Mouse (Mus musculus) kidney, embryonic 16.5 days (tissue): ENCODE measurements around the gene Serpina6. TPM values are rescaled to one million over a fixed set of nuclear protein-coding genes. Genes with fewer than 3 reads are reported as not detected.

Source experiments
- ATAC-seq: fragments of 200-750 bp; cut with Nextera tagmentation; 2 replicates; pipeline ENCODE4 v1.8.0; 2017; ENCODE audit warnings: moderate TSS enrichment; ENCODE audit not compliant: low FRiP score, low TSS enrichment
- H3K27ac ChIP-seq: fragments of 300-500 bp; sonication (generic); 2 replicates; pipeline ENCODE4 v1.5.1; 2014; ENCODE audit warnings: low read length
- H3K27me3 ChIP-seq: fragments of 300-500 bp; sonication (generic); 2 replicates; pipeline ENCODE4 v1.6.1; 2014; ENCODE audit warnings: low read length, control low read depth, mixed read lengths; ENCODE audit not compliant: insufficient read depth
- H3K36me3 ChIP-seq: fragments of 300-500 bp; sonication (generic); 2 replicates; pipeline ENCODE4 v1.6.1; 2014; ENCODE audit warnings: low read length, control low read depth, mixed read lengths; ENCODE audit not compliant: insufficient read depth
- H3K4me1 ChIP-seq: fragments of 300-500 bp; sonication (generic); 2 replicates; pipeline ENCODE4 v1.6.1; 2014; ENCODE audit warnings: low read length, control low read depth, mixed read lengths; ENCODE audit not compliant: insufficient read depth
- H3K4me2 ChIP-seq: fragments of 300-500 bp; sonication (generic); replicated peaks from 2 replicates; pipeline ENCODE4 v1.6.1; 2014; ENCODE audit warnings: low read depth, low read length
- H3K4me3 ChIP-seq: fragments of 300-500 bp; sonication (generic); 2 replicates; pipeline ENCODE4 v1.5.1; 2014; ENCODE audit warnings: mild to moderate bottlenecking, low read length
- H3K9ac ChIP-seq: fragments of 300-500 bp; sonication (generic); replicated peaks from 2 replicates; pipeline ENCODE4 v1.6.1; 2014; ENCODE audit warnings: low read length
- H3K9me3 ChIP-seq: fragments of 300-500 bp; sonication (generic); 2 replicates; pipeline ENCODE4 v1.6.1; 2016; ENCODE audit warnings: low read length, control low read depth
- WGBS: fragments of 180-500 bp; shearing (Covaris S2); extraction: QIAGEN DNeasy Blood & Tissue Kit; methylation state at CpG from one replicate; pipeline ENCODE4 v1.1.7; 2014; 5-methylcytosine and 5-hydroxymethylcytosine counted together
- polyA plus RNA-seq: library from polyadenylated mRNA; unstranded; fragments of >200 nt; fragmentation: Nextera tagmentation; extraction: Ambion mirVana; gene quantifications from 2 replicates; pipeline ENCODE4 v1.2.1, GENCODE M21; 2015

Serpina6 gene
- polyA plus RNA-seq, 1 experiment from 2014 or later, result 12.7 TPM

DNA sequence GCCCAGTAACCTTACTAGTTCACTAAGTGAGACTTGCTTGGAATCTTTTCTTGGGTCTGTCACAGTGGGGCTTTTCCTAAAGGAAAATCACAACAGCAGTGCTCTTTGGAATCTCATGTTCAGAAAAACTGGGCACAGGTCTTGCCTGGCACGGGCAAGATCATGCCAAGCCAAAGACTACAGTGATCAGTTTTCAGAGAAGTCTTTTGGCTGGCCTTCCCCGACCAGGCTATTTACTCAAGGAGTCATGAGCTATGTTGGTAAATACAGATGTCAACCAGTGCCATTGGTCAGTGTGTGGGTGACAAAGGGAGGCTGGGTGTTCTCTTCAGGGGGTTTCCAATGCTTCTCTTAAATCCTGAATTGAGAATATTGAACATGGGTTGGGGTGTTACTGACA, 2.2 kb upstream of the Serpina6 start:
- Histone ChIP-seq H3K36me3 (no peaks in the 10 kb centered on the region), H3K9me3 (no peaks in the 10 kb centered on the region), H3K4me2 (no peak overlapping the region), H3K9ac (no peak overlapping the region), H3K4me3 (no peak overlapping the region), H3K27me3 (no peaks in the 10 kb centered on the region), H3K4me1 (no peaks in the 10 kb centered on the region), H3K27ac (no peak overlapping the region)
- no peak for ATAC-seq
- whole genome bisulfite sequencing, result 90% methylated on average over 2 of the region's 2 CpGs

DNA sequence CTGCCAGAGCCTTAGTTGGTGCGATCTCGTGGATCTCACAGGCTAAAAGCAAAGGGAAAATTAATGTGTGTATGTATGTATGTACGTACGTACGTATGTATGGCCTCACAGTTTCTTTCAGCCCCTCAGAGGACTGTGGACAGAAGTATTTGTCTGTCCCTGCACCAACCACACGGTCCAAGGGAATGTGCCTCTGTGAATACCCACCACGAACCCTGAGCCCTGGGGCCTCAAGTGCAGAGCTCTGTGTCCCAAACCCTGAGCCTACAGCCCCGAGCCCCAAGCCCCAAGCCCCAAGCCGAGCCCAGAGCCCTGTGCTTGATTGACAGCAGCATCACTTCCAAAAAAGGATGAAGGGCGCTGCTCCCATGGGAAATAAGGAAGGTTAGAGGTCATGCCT, 979 bp upstream of the Serpina6 start:
- Histone ChIP-seq H3K4me1 (no peaks in the 10 kb centered on the region), H3K4me2 (no peak overlapping the region), H3K27ac (no peak overlapping the region), H3K9ac (no peak overlapping the region), H3K27me3 (no peaks in the 10 kb centered on the region), H3K9me3 (no peaks in the 10 kb centered on the region), H3K4me3 (no peak overlapping the region), H3K36me3 (no peaks in the 10 kb centered on the region)
- no peak for ATAC-seq
- WGBS, result 84% methylated on average over 10 of the region's 10 CpGs

DNA sequence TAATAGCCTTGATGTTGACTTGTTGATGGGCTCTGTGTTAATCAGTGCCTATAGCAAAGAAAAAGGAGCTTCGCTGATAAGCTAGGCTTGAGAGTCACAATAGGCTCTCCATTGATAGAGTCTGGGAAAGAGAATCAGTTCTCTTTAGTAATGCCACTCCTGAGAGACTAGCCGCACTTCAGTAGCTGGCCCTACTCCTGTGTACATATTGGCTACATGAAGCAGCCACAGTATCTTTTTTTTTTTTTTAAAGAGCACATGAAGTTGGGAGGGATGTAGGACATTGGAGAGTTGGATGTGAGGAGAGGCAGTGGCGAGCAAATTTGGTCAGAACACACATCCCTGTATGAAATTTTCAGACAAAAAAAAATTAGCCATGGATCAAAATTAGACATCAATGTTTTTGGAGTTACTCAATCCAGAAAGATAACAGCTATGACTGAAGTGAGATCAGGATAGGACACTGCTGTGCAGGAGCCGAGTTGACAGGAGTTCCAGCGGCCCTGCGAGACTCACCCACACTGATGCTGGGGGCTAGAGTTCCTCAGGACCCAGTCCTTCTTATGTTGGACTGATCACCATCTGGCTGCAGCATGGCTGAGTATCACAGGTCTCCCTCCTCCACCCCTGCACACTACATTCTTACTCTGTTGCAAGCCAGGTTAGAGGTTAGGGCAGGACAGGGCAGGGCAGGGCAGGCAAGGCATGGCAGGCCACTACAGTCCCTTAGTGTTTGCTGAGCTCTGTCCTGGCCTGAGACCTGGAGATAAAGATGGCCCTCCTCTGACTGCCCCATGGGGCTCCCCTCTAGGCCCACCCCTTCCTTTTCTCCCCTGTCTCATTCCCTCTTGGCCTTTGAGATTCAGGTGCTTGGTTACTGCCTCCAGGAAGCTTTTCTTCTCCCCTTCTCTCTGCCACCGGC, 1.6 kb downstream of the Serpina6 start:
- no peak for ATAC-seq
- Histone ChIP-seq H3K9me3 (no peaks in the 10 kb centered on the region), H3K9ac (no peak overlapping the region), H3K27me3 (no peaks in the 10 kb centered on the region), H3K4me2 (no peak overlapping the region), H3K4me3 (no peak overlapping the region), H3K36me3 (no peaks in the 10 kb centered on the region), H3K27ac (no peak overlapping the region), H3K4me1 (no peaks in the 10 kb centered on the region)
- 88% methylated on average over 7 of the region's 7 CpGs for WGBS

DNA sequence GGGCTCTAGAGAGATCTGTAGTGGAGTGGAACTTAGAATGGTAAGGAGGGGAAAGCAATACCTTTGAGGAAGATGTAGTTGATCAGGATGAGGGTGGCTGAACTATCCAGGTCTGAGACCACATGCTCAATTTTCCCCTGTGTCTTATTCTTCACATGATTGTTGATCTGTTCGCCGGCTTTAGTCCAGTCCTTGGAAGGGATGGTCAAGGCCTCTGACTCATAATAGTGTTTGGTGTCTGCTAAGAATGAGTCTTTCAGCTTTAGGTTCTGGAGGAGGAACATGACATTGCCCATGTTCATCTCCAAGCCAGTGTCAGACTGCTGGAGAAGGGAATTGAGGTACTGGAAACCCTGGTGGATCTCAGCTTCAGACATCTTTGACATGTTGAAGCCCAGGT, 3.2 kb downstream of the Serpina6 start:
- H3K36me3 ChIP-seq, result no peaks in the 10 kb centered on the region
- H3K4me2 ChIP-seq, result no peak overlapping the region
- H3K4me3 ChIP-seq, result no peak overlapping the region
- H3K27ac ChIP-seq, result no peak overlapping the region
- no peak for ATAC-seq
- no peaks in the 10 kb centered on the region for H3K27me3 ChIP-seq
- 100% methylated on average over 2 of the region's 2 CpGs for WGBS
- H3K9ac ChIP-seq, result no peak overlapping the region
- H3K9me3 ChIP-seq, result no peaks in the 10 kb centered on the region
- H3K4me1 ChIP-seq, result no peaks in the 10 kb centered on the region

DNA sequence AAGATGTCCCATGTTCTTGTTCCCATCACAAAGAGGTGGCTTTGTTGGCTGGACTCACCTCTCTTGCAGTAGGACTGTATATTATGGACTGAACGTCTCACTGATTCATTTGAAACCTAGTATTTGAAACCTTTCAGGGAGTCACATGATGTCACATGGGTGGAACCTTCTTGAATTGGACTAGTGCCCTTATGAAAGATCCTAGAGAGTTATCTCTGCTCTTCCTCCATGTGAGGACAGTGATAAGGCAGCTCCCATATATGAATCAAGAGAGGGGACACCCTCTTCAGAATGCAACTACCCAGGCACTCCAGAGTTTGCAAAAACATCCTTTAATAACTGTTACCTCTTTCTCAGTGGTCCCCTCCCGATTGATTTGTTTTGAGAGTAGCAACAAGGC, 10.7 kb downstream of the Serpina6 start:
- Histone ChIP-seq H3K9ac (no peak overlapping the region), H3K4me1 (no peaks in the 10 kb centered on the region), H3K9me3 (no peaks in the 10 kb centered on the region), H3K4me2 (no peak overlapping the region), H3K4me3 (no peak overlapping the region), H3K27ac (no peak overlapping the region), H3K27me3 (no peaks in the 10 kb centered on the region), H3K36me3 (no peaks in the 10 kb centered on the region)
- no peak for ATAC-seq
- WGBS, result 64% methylated on average over 2 of the region's 2 CpGs

DNA sequence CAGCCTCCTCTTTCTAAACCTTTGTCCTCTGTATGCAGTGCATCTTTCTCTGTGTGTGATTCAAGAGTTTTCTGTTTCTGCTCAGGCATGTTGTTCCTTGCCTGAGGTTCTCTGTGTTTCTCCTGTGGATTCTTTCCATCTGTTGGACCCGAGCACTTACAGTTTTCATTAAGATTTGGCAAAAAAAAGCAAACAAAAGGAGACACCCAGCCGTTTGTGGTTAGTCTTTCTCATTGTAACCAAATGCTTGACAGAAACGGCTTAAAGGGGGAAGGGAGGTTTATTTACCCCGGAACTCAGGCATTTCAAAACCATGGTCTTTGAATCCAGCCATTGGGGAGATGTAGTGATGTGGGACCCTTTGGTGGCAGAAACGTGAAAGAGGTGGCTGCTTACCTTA, 12.4 kb downstream of the Serpina6 start:
- H3K4me1 ChIP-seq, result no peaks in the 10 kb centered on the region
- H3K27me3 ChIP-seq, result no peaks in the 10 kb centered on the region
- H3K27ac ChIP-seq, result no peak overlapping the region
- 42% methylated on average over 5 of the region's 5 CpGs for WGBS
- no peak overlapping the region for H3K4me3 ChIP-seq
- H3K36me3 ChIP-seq, result no peaks in the 10 kb centered on the region
- ATAC-seq, result no peak
- H3K9me3 ChIP-seq, result no peaks in the 10 kb centered on the region
- no peak overlapping the region for H3K9ac ChIP-seq
- H3K4me2 ChIP-seq, result no peak overlapping the region

DNA sequence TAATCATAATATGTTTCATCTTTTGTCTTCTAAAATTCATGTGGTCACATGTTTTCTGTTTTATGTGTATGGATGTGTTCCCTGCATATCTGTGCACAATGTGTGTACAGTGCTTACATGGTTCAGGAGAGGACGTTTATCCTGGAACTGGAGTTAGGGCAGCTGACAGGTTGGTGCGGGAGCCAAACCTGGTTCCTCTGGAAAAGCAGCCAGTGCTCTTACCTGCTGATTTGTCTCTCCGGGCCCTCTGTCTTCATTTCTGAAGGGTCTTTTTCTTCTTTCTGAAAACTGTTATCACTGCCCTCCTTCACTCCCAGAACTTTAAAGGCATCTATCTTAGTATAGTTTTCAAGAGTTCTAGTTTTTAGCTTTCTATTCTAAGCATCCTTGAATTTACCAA, 13.2 kb downstream of the Serpina6 start:
- no peak overlapping the region for H3K27ac ChIP-seq
- H3K4me1 ChIP-seq, result no peaks in the 10 kb centered on the region
- no peaks in the 10 kb centered on the region for H3K36me3 ChIP-seq
- 88% methylated on average over 3 of the region's 3 CpGs for WGBS
- H3K4me2 ChIP-seq, result no peak overlapping the region
- ATAC-seq, result no peak
- H3K27me3 ChIP-seq, result no peaks in the 10 kb centered on the region
- no peak overlapping the region for H3K4me3 ChIP-seq
- H3K9me3 ChIP-seq, result no peaks in the 10 kb centered on the region
- H3K9ac ChIP-seq, result no peak overlapping the region

DNA sequence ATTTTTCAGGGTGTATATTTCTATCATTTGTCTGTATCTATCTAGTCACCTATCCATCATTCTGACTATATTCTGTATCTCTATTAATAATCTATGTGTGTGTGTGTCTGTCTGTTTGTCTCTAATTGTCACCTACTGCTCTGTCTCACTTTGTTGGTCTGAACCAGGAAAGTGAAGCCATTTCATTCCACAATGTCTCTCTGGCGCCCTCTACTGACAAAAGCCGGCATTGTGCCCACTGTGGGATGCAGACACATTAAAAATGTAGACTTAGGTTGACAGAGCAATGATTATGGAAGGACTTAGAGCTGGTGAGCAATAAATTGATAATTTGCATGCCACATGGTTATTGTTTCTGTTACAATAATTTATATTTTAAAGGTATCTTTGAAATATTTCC, 13.7 kb downstream of the Serpina6 start:
- H3K27ac ChIP-seq, result no peak overlapping the region
- no peaks in the 10 kb centered on the region for H3K36me3 ChIP-seq
- no peaks in the 10 kb centered on the region for H3K9me3 ChIP-seq
- WGBS, result 0% methylated on average over 2 of the region's 2 CpGs
- H3K27me3 ChIP-seq, result no peaks in the 10 kb centered on the region
- H3K4me2 ChIP-seq, result no peak overlapping the region
- H3K4me1 ChIP-seq, result no peaks in the 10 kb centered on the region
- H3K4me3 ChIP-seq, result no peak overlapping the region
- ATAC-seq, result peak; percentile 51; the same call in 1 of the 2 replicates
- H3K9ac ChIP-seq, result no peak overlapping the region

DNA sequence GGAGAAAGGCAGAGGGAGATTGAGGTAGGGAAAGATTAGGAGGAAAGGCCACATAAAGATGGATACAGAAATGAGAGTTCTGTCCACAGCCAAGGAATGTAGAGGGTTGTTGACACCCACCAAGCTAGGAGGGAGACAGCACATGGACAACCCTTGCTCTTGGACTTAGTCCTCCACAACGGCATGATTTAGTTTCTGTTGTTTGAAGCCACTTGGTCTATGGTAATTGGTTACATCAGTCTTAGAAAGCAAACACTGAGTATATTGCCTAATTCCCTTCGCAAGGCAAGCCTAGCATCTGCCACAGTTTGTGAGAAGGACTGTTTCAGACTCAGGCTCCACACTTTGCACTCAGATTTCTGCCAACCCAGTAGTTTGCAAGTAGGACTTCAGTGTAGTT, 21.2 kb downstream of the Serpina6 start:
- H3K4me3 ChIP-seq, result no peak overlapping the region
- H3K9me3 ChIP-seq, result no peaks in the 10 kb centered on the region
- no peak for ATAC-seq
- H3K27ac ChIP-seq, result no peak overlapping the region
- no peak overlapping the region for H3K4me2 ChIP-seq
- WGBS, result 88% methylated on average over 2 of the region's 2 CpGs
- H3K4me1 ChIP-seq, result no peaks in the 10 kb centered on the region
- H3K27me3 ChIP-seq, result no peaks in the 10 kb centered on the region
- no peaks in the 10 kb centered on the region for H3K36me3 ChIP-seq
- H3K9ac ChIP-seq, result no peak overlapping the region

DNA sequence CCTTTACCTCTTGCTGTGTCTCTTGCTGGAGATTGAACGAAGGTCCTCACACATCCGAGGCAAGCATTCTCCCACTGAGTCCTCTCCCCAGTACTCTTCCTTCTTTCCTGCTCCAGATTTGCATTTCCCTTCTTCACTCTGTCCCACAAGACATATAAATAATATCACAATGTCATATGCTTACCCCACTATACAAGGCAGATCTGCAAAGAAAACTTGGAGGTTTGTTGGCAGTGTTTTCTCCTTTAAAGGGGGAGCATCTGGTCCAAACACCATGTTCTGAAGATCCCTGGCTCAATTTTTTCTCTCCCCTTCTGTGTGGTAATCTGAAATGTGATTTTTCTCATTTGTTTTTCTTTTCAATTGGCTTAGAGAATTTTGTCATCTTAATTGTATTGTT, 22.6 kb downstream of the Serpina6 start:
- Histone ChIP-seq H3K4me1 (no peaks in the 10 kb centered on the region), H3K27me3 (no peaks in the 10 kb centered on the region), H3K36me3 (no peaks in the 10 kb centered on the region), H3K9me3 (no peaks in the 10 kb centered on the region), H3K9ac (no peak overlapping the region), H3K4me3 (no peak overlapping the region), H3K27ac (no peak overlapping the region), H3K4me2 (no peak overlapping the region)
- no peak for ATAC-seq
- WGBS, result 85% methylated on average over 2 of the region's 2 CpGs
